Mouse (Mus musculus): ENCODE measurements at regions not wholly inside any gene's neighbourhood (a gene's known extent, or its start where the extent isn't known, plus 50 kb on each side); places are given as distances from the start of the nearest gene placed in this dataset.

DNA sequence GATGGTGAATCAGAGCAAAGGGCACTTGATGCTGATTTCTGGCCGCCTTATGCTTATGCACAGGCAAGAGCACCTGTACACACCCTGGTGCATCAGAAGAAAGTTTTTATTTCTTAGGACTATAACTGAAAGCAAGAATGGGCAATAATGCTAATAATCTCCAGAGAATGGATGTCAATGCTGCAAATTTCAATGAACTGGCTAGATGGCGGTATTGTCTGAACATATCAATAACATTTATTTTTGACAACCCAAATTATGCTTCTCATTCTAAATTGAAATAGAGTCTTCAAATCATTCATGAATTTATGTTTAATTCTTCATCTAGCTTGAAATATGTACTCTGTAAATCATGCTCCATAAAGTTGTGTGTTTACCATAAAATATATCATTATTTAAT, 399.0 kb downstream of the Flrt2 start:
- TF ChIP-seq POLR2A (IDR thresholded peaks at IDR 0.05; ENCODE audit: borderline replicate concordance, extremely low read depth, insufficient read depth, insufficient read length, poor library complexity, severe bottlenecking) (no peak), CTCF (IDR thresholded peaks at IDR 0.05; ENCODE audit: borderline replicate concordance, extremely low read depth, insufficient read depth, insufficient read length) (no peak)

Measured in brain, embryonic 14.5 days (tissue).